Mouse (Mus musculus) midbrain, postnatal 0 days (tissue): ENCODE results near the gene Acad10. TPM values are rescaled to one million over a fixed set of nuclear protein-coding genes. Genes with fewer than 3 reads are reported as not detected.
A peak's percentile ranks its signal among the peaks of the same experiment; 100 is the strongest.

ENCODE experiments used
- ATAC-seq: fragments of 200-750 bp; cut with Nextera tagmentation; 2 replicates; pipeline ENCODE4 v1.8.0; 2017; ENCODE audit warnings: moderate number of reproducible peaks, mild to moderate bottlenecking, moderate TSS enrichment, moderate library complexity; ENCODE audit not compliant: low FRiP score
- DNase-seq: peaks from one replicate; pipeline ENCODE4 v3.0.0-alpha.2; 2015; ENCODE audit warnings: low spot score
- H3K27ac ChIP-seq: fragments of 300-500 bp; sonication (generic); 2 replicates; pipeline ENCODE4 v1.5.1; 2014; ENCODE audit warnings: low read depth, mild to moderate bottlenecking, low read length, mixed read lengths
- H3K27me3 ChIP-seq: fragments of 300-500 bp; sonication (generic); 2 replicates; pipeline ENCODE4 v1.6.1; 2014; ENCODE audit warnings: low read length, control low read depth, mixed read lengths; ENCODE audit not compliant: insufficient read depth
- H3K36me3 ChIP-seq: fragments of 300-500 bp; sonication (generic); 2 replicates; pipeline ENCODE4 v1.6.1; 2014; ENCODE audit warnings: low read length, control low read depth, mixed read lengths; ENCODE audit not compliant: insufficient read depth
- H3K4me1 ChIP-seq: fragments of 300-500 bp; sonication (generic); 2 replicates; pipeline ENCODE4 v1.6.1; 2014; ENCODE audit warnings: mild to moderate bottlenecking, control low read depth, antibody characterized with exemption, low read length, mixed read lengths; ENCODE audit not compliant: insufficient read depth
- H3K4me2 ChIP-seq: fragments of 300-500 bp; sonication (generic); 2 replicates; pipeline ENCODE4 v1.6.1; 2014; ENCODE audit warnings: low read depth, mild to moderate bottlenecking, low read length, mixed read lengths; ENCODE audit not compliant: poor library complexity, severe bottlenecking
- H3K4me3 ChIP-seq: fragments of 300-500 bp; sonication (generic); 2 replicates; pipeline ENCODE4 v1.5.1; 2014; ENCODE audit warnings: low read depth, mild to moderate bottlenecking, low read length, moderate library complexity
- H3K9ac ChIP-seq: fragments of 300-500 bp; sonication (generic); replicated peaks from 2 replicates; pipeline ENCODE4 v1.6.1; 2014; ENCODE audit warnings: mild to moderate bottlenecking, low read length, moderate library complexity, mixed read lengths; ENCODE audit not compliant: poor library complexity, severe bottlenecking
- H3K9me3 ChIP-seq: fragments of 300-500 bp; sonication (generic); 2 replicates; pipeline ENCODE4 v1.6.1; 2016; ENCODE audit warnings: low read length, control low read depth
- CTCF ChIP-seq: IDR thresholded peaks from 2 replicates; pipeline ENCODE4 v1.5.1; 2016; ENCODE audit warnings: antibody characterized with exemption, mild to moderate bottlenecking
- WGBS: fragments of 180-500 bp; shearing (Covaris S2); extraction: QIAGEN DNeasy Blood & Tissue Kit; methylation state at CpG from one replicate; pipeline ENCODE4 v1.1.7; 2014; 5-methylcytosine and 5-hydroxymethylcytosine counted together
- polyA plus RNA-seq: library from polyadenylated mRNA; unstranded; fragments of >200 nt; fragmentation: Nextera tagmentation; extraction: Ambion mirVana; gene quantifications from 2 replicates; pipeline ENCODE4 v1.2.1, GENCODE M21; 2015
- total RNA-seq: library from RNA; depleted of rRNA; stranded (reverse); fragments of >200 nt; gene quantifications from 2 replicates; pipeline ENCODE4 v1.2.3, GENCODE M21; 2014

The Acad10 gene
- total and polyA plus RNA-seq, 2 experiments from 2014 or later, result 1.4 to 1.7 TPM

DNA sequence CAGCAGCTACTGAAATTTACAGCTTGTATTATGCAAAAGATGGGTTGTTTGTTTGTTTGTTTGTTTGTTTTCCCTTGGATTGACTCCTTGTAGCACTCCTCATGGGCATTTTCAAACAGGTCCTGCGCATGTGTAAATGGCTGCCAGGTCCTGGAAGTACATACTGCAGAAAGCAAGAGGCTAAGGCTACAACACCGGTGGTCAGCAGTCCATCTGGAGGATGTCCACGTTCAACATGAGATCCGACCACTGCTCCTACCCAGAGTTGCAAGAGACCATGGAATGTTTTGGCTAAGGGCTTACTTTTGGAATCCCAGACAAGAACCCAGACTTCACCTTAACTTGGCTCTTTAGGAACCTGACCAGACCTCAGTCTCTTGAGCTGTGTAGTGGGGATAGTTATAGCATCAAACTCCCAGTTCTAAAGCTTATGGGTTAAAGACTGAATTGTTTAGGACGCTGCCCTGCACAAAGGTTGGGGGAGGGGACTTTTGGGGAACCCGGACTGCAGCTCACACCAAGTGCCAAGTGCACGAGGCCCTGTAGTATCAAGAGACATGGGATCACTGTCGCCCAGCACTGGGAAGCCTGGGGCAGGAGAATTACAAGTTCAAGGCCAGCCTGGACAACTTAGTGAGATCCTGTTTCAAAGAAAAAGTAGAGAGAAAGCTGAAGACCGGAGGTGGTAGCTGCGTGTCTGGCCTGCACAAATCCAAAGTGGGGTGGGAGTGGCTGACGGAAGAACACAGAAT is 68.1 kb downstream of the Acad10 start:
- Histone ChIP-seq H3K36me3 (no peaks in the 10 kb centered on the region), H3K27ac (no peak overlapping the region), H3K27me3 (no peaks in the 10 kb centered on the region), H3K4me3 (peak overlapping the region; percentile 53; the same call in 1 of the 2 replicates), H3K9ac (no peak overlapping the region), H3K9me3 (no peaks in the 10 kb centered on the region), H3K4me1 (0 out of 2 replicates have a peak, but pooled peaks cover 3% of the 10 kb centered on the region), H3K4me2 (peak overlapping the region; percentile 93)
- DNase-seq, result no peak
- TF ChIP-seq CTCF, result no peak
- 64% methylated on average over 11 of the region's 11 CpGs for WGBS
- ATAC-seq, result no peak

DNA sequence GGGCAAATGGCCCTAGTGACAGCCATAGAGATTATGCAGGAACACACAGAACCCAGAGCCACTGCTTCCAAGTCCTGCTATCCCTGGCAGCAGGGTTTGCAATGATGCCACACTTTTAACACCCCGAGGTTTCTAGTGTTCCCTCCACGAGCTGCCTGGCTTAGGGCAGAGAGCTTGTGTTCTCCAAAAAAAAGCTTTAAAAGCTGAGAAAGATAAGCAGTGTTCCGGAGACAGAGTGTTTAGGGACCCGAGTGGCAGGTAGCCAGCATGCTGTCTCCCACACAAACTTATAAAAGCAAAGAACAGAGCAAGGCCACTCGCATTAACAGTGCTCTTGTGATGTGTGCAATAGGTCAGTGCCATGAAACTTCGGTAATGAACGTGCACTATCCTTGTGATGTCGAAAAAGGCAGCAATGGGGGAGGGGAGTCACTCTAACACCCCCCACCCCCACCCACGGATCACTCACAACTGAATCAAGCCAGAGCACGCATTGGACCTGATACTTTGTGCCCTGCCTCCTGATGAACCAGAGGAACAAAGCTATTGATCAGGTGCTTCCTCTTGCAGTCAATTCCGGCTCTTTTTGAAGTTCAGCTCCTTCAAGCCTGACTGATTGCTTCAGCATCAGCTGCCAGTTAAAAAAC is 68.8 kb downstream of the Acad10 start:
- DNase-seq (no peak), ATAC-seq (no peak)
- Histone ChIP-seq H3K9ac (no peak overlapping the region), H3K9me3 (no peaks in the 10 kb centered on the region), H3K27me3 (no peaks in the 10 kb centered on the region), H3K27ac (no peak overlapping the region), H3K4me1 (0 out of 2 replicates have a peak, but pooled peaks cover 3% of the 10 kb centered on the region), H3K4me2 (peak overlapping the region; percentile 9; the same call in 1 of the 2 replicates), H3K4me3 (no peak overlapping the region), H3K36me3 (no peaks in the 10 kb centered on the region)
- WGBS, result 67% methylated on average over 11 of the region's 11 CpGs
- no peak for TF ChIP-seq CTCF

DNA sequence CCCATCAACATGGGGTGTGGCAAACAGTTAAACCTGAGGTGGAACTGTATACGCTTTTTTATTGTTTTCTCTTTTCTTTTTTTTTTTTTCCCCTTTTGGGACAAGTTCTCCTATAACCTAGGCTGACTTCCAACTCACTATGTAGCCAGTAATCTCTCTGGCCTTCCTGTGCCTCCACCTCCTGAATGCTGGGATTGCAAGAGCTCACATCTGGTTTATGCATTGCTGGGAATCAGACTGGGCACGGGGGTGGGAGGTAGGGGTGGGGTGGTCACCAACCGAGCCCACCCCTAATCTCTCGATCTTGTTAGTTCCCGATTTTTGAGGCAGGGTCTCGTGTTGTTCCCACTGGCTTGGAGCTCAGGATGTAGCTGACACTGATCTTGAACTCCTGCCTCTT is 70.4 kb downstream of the Acad10 start:
- no peak for DNase-seq
- Histone ChIP-seq H3K4me2 (no peak overlapping the region), H3K9me3 (no peaks in the 10 kb centered on the region), H3K27ac (no peak overlapping the region), H3K4me1 (0 out of 2 replicates have a peak, but pooled peaks cover 3% of the 10 kb centered on the region), H3K36me3 (no peaks in the 10 kb centered on the region), H3K4me3 (no peak overlapping the region), H3K27me3 (no peaks in the 10 kb centered on the region), H3K9ac (no peak overlapping the region)
- ATAC-seq, result no peak
- 92% methylated on average over 6 of the region's 6 CpGs for WGBS
- TF ChIP-seq CTCF, result no peak

DNA sequence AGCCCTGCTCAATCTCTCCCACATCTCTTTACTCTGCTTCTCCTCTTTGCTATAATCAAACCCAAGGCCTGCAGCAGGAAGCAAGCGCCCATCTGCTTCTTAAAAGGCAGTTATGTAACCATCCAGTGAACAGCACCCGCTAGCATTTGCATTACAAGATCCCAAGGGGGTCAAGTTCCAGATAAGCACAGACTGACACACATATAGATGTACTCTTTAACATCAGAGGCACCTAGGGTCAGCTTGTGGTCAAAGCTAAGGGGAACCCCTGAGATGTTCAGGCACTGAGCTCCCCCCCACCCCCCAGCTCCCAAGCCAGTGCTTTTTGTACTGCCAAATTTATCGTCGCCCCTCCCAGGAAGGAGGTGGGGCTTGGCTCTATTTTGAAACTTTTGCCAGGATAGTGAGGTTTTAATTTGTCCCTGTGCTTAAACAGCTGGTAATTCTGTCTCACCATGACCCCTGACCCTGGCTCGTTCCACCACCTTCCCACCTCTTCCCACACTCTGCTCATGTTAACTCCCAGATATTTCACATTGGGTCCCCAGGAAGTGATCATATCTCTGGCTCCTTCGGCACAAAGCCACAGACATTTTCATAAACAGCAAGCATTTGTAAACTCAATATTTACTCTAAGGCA is 73.8 kb downstream of the Acad10 start:
- Histone ChIP-seq H3K4me2 (no peak overlapping the region), H3K4me3 (no peak overlapping the region), H3K9me3 (no peaks in the 10 kb centered on the region), H3K4me1 (no peaks in the 10 kb centered on the region), H3K27me3 (no peaks in the 10 kb centered on the region), H3K9ac (no peak overlapping the region), H3K27ac (no peak overlapping the region), H3K36me3 (no peaks in the 10 kb centered on the region)
- no peak for TF ChIP-seq CTCF
- WGBS, result 77% methylated on average over 6 of the region's 6 CpGs
- ATAC-seq (no peak), DNase-seq (no peak)

- H3K27ac ChIP-seq, result no peak overlapping the region
- no peak overlapping the region for H3K4me3 ChIP-seq
- H3K4me1 ChIP-seq, result no peaks in the 10 kb centered on the region
- DNase-seq, result no peak
- H3K4me2 ChIP-seq, result no peak overlapping the region
- no peaks in the 10 kb centered on the region for H3K9me3 ChIP-seq
- H3K27me3 ChIP-seq, result no peaks in the 10 kb centered on the region
- ATAC-seq, result no peak
- TF ChIP-seq CTCF, result no peak
- 78% methylated on average over 5 of the region's 5 CpGs for WGBS
- no peak overlapping the region for H3K9ac ChIP-seq
- H3K36me3 ChIP-seq, result no peaks in the 10 kb centered on the region
Observed at GRCm38 (mm10) chr5:121585699-121586098, 74.6 kb downstream of the Acad10 start.

DNA sequence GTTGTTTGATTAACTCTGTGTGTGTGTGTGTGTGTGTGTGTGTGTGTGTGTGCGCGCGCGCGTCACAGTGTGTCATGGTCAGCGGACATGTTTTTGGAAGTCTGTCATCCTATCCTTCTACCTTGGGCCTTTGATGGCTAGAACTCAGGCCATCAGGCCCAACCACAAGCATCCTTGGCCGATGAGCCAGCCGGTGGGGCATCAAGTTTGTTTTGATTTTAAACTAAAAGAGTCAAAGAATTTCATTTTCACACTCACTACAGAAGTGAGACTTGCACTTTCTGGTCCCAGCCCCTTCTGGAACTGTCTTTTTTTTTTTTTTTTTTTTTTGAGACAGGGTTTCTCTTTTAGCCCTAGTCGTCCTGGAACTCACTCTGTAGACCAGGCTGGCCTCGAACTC is 75.3 kb downstream of the Acad10 start:
- TF ChIP-seq CTCF, result no peak
- H3K9me3 ChIP-seq, result no peaks in the 10 kb centered on the region
- no peak for DNase-seq
- H3K4me1 ChIP-seq, result no peaks in the 10 kb centered on the region
- H3K27ac ChIP-seq, result no peak overlapping the region
- no peak overlapping the region for H3K4me3 ChIP-seq
- ATAC-seq, result no peak
- H3K27me3 ChIP-seq, result no peaks in the 10 kb centered on the region
- no peaks in the 10 kb centered on the region for H3K36me3 ChIP-seq
- no peak overlapping the region for H3K4me2 ChIP-seq
- no peak overlapping the region for H3K9ac ChIP-seq
- 96% methylated on average over 10 of the region's 10 CpGs for WGBS
